Mouse (Mus musculus) liver, postnatal 0 days (tissue): ENCODE data around the gene Aoc2. TPM values are rescaled to one million over a fixed set of nuclear protein-coding genes. Genes with fewer than 3 reads are reported as not detected.

Experiments used
- ATAC-seq: fragments of 200-750 bp; cut with Nextera tagmentation; 2 replicates; pipeline ENCODE4 v1.8.0; 2017; ENCODE audit warnings: mild to moderate bottlenecking, moderate library complexity
- DNase-seq: peaks from one replicate; pipeline ENCODE4 v3.0.0-alpha.2; 2016
- H3K27ac ChIP-seq: fragments of 300-500 bp; sonication (generic); 2 replicates; pipeline ENCODE4 v1.5.1; 2014; ENCODE audit warnings: antibody characterized with exemption, moderate library complexity, mild to moderate bottlenecking, low read depth
- H3K27me3 ChIP-seq: fragments of 300-500 bp; sonication (generic); 2 replicates; pipeline ENCODE4 v1.6.1; 2014; ENCODE audit warnings: low read length, control low read depth, mixed read lengths; ENCODE audit not compliant: insufficient read depth
- H3K36me3 ChIP-seq: fragments of 300-500 bp; sonication (generic); replicated peaks from 2 replicates; pipeline ENCODE4 v1.6.1; 2014; ENCODE audit warnings: mild to moderate bottlenecking, control low read depth, low read length, moderate library complexity, mixed read lengths; ENCODE audit not compliant: insufficient read depth
- H3K4me1 ChIP-seq: fragments of 300-500 bp; sonication (generic); 2 replicates; pipeline ENCODE4 v1.6.1; 2014; ENCODE audit warnings: antibody characterized with exemption, mild to moderate bottlenecking, control low read depth; ENCODE audit not compliant: insufficient read depth
- H3K4me2 ChIP-seq: fragments of 300-500 bp; sonication (generic); 2 replicates; pipeline ENCODE4 v1.6.1; 2014; ENCODE audit warnings: low read depth, mild to moderate bottlenecking, low read length, moderate library complexity, mixed read lengths
- H3K4me3 ChIP-seq: fragments of 300-500 bp; sonication (generic); 2 replicates; pipeline ENCODE4 v1.5.1; 2014; ENCODE audit warnings: low read depth, low read length
- H3K9ac ChIP-seq: fragments of 300-500 bp; sonication (generic); replicated peaks from 2 replicates; pipeline ENCODE4 v1.6.1; 2014; ENCODE audit warnings: mild to moderate bottlenecking, moderate library complexity
- H3K9me3 ChIP-seq: fragments of 300-500 bp; sonication (generic); 2 replicates; pipeline ENCODE4 v1.6.1; 2016; ENCODE audit warnings: mild to moderate bottlenecking, control low read depth, low read length, mixed read lengths
- CTCF ChIP-seq: sonication (generic); IDR thresholded peaks from 2 replicates; pipeline ENCODE4 v1.5.1; 2016; ENCODE audit warnings: antibody characterized with exemption, low read depth
- EP300 ChIP-seq: IDR thresholded peaks from 2 replicates; pipeline ENCODE4 v1.6.1; 2016; ENCODE audit warnings: antibody characterized with exemption, low read depth, mild to moderate bottlenecking
- WGBS: fragments of 180-500 bp; shearing (Covaris S2); extraction: QIAGEN DNeasy Blood & Tissue Kit; methylation state at CpG from one replicate; pipeline ENCODE4 v1.1.7; 2014; ENCODE audit not compliant: insufficient replicate concordance; 5-methylcytosine and 5-hydroxymethylcytosine counted together
- polyA plus RNA-seq: library from polyadenylated mRNA; unstranded; fragments of >200 nt; fragmentation: Nextera tagmentation; extraction: Ambion mirVana; gene quantifications from 2 replicates; pipeline ENCODE4 v1.2.1, GENCODE M21; 2015

Aoc2 gene
- polyA plus RNA-seq, 1 experiment from 2014 or later, result 0.60 TPM

DNA sequence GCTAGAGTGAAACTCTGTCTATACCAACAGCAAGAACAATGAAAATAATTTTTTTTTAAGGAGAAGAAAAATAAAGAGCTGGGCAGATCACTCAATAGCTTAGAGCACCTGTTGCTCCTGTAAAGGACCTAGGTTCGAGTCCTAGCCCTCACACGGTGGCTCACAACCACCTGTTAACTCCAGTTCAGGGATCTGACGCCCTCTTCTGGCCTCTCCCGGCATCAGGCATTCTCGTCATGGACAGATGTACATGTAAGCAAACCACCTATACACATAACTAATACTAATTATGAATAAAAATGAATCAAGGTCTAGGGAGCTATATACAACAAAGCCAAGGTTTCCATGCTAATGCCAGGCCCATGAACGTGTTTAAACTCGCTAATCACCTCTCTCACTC lies 24.0 kb upstream of the Aoc2 start:
- ATAC-seq (no peak), DNase-seq (peak; percentile 67)
- Histone ChIP-seq H3K4me1 (peaks cover 16% of the 10 kb centered on the region), H3K4me3 (peak overlapping the region; percentile 98), H3K27ac (no peak overlapping the region), H3K27me3 (no peaks in the 10 kb centered on the region), H3K4me2 (peak overlapping the region; percentile 89), H3K9ac (peak overlapping the region; percentile 98), H3K9me3 (no peaks in the 10 kb centered on the region), H3K36me3 (peaks cover 32% of the 10 kb centered on the region)
- TF ChIP-seq CTCF (peak; percentile 64), EP300 (no peak)
- WGBS, result 57% methylated on average over 7 of the region's 7 CpGs

DNA sequence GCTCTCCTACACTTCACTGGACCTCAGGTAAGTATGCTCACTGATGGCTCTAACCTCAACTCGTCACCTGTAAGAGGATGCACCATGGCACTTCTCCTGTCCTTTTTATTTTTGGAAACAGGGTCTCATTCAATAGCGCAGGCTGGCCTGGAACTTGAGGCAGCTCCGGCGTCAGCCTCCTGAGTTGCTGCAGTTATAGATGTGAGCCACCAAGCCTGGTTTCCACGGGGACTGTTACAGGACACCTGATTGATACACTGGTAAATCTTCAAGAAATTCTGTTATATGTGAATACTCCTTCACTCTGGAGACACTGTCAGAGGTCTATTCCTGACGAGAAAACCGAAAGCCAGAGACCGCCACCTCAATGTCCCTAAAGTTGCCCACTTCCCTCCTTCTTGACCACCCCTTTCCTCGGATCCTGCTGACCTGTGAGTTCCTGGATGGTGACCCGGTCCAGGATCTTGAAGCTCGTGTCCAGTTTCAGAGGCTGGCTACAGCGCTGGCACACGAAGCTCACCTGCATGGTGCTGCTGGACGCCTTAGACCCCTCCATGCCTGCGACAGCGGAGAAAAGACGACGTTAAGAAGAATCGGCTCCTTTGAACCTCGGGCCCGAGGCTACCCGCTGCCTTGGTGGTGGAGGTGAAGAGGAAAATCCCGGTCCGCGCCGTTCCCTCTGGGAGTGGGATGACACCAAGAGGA lies 23.4 kb upstream of the Aoc2 start:
- WGBS, result 9% methylated on average over 26 of the region's 26 CpGs
- peak overlapping the region; percentile 90 for H3K27ac ChIP-seq
- H3K27me3 ChIP-seq, result no peaks in the 10 kb centered on the region
- peaks cover 27% of the 10 kb centered on the region for H3K36me3 ChIP-seq
- peaks cover 16% of the 10 kb centered on the region for H3K4me1 ChIP-seq
- H3K4me2 ChIP-seq, result peak overlapping the region; percentile 89
- H3K9me3 ChIP-seq, result no peaks in the 10 kb centered on the region
- no peak for TF ChIP-seq CTCF
- TF ChIP-seq EP300, result no peak
- H3K4me3 ChIP-seq, result peak overlapping the region; percentile 98
- DNase-seq (no peak), ATAC-seq (peak; percentile 54)
- peak overlapping the region; percentile 98 for H3K9ac ChIP-seq

DNA sequence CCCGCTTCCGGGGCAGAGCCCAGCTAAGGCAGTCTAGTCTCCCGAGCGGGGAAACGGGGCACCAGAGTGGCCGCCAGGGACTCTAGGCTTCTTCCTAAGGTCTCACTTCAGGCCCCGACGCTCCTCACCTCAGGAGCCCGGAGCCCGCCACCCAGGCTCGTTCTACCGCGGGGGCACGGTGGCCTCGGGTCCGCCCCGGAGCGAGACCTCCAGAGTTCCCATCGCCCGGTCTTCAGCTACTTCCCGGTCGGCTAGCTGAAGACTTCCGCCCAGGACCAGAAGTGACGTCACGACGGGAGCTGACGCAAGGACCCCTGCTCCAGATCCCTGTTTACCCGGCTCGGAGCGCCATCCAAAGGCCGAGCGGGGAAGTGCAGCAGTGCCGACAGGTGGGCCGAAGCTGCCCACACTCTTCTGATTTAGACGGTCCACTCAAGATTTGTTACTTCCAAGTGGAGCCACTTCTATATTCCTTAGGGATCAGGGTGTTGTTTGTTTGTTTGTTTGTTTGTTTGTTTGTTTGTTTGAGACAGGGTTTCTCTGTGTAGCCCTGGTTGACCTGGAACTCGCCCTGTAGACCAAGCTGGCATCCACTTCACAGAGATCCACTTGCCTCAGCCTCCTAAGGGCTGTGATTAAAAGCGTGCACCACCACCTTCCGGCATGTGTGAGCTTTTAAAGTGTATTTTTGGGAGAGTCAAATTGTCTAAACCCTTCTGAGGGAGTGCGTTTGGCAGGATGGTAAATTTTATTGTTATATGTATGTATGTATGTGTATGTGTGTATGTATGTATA lies 22.7 kb upstream of the Aoc2 start, which contains the start of gene Becn1:
Becn1 (minus strand) TSS at position 283 of the 795 bp plus-strand sequence.
- Histone ChIP-seq H3K9me3 (no peaks in the 10 kb centered on the region), H3K9ac (peak within 1 kb of the TSS; percentile 98), H3K27ac (peak within 1 kb of the TSS; percentile 90), H3K4me3 (peak within 1 kb of the TSS; percentile 98), H3K27me3 (no peaks in the 10 kb centered on the region), H3K4me1 (peaks cover 16% of the 10 kb centered on the region), H3K4me2 (peak within 1 kb of the TSS; percentile 89), H3K36me3 (peaks cover 21% of the 10 kb centered on the region)
- ATAC-seq (peak; percentile 96), DNase-seq (peak; percentile 99)
- TF ChIP-seq EP300 (peak; percentile 57; the same call in 1 of the 2 replicates), CTCF (peak; percentile 99)
- 6% methylated on average over 39 of the region's 39 CpGs for WGBS

DNA sequence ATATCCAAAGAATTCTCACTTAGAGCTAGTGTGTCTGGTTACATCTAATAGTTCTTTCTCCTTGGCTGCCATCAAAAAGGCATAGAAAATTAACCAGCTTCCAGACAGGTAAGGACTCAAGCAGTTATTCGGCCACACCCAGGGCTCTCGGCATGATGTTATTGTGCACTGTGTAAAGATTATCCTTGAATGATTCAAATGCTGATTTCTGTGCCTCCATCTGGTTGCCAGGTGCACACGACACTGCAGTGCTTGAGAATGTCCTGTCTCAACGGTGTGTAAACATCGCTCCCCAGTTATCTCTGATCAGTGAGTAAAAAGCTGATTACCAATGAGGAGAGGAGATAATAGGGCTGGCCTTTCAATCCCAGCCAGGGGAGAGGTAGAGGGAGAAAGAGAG lies 17.1 kb upstream of the Aoc2 start:
- TF ChIP-seq CTCF (no peak), EP300 (no peak)
- WGBS, result 25% methylated on average over 5 of the region's 5 CpGs
- H3K9ac ChIP-seq, result no peak overlapping the region; the same call in 1 of the 2 replicates
- no peak overlapping the region for H3K4me3 ChIP-seq
- no peak overlapping the region for H3K27ac ChIP-seq
- no peaks in the 10 kb centered on the region for H3K27me3 ChIP-seq
- H3K9me3 ChIP-seq, result no peaks in the 10 kb centered on the region
- no peak for DNase-seq
- ATAC-seq, result no peak
- no peak overlapping the region for H3K4me2 ChIP-seq
- peaks cover 5% of the 10 kb centered on the region; the same call in 1 of the 2 replicates for H3K4me1 ChIP-seq
- no peaks in the 10 kb centered on the region for H3K36me3 ChIP-seq

DNA sequence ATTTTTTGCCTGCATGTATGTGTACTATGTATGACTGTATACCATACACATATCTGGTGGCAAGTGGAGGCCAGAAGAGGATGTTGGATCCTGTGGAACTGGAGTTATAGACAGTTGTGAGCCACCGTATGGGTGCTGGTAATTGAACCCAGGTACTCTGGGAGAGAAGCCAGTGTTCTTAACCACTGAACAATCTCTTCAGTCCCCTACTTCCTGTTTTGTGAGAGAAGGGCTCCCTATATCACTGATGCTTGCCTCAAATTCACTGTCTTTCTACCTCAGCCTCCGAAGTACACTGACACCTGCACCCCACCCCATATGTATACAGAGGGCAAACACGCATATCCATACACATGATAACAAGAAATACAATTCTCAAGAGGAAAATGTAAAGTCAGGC lies 13.8 kb upstream of the Aoc2 start:
- WGBS, result 73% methylated on average over 3 of the region's 3 CpGs
- H3K9me3 ChIP-seq, result no peaks in the 10 kb centered on the region
- no peaks in the 10 kb centered on the region for H3K27me3 ChIP-seq
- H3K4me2 ChIP-seq, result no peak overlapping the region
- H3K27ac ChIP-seq, result no peak overlapping the region
- no peaks in the 10 kb centered on the region for H3K36me3 ChIP-seq
- no peak for ATAC-seq
- no peak overlapping the region for H3K9ac ChIP-seq
- no peak for TF ChIP-seq CTCF
- no peak for TF ChIP-seq EP300
- no peak for DNase-seq
- H3K4me1 ChIP-seq, result peaks cover 15% of the 10 kb centered on the region; the same call in 1 of the 2 replicates
- H3K4me3 ChIP-seq, result no peak overlapping the region

DNA sequence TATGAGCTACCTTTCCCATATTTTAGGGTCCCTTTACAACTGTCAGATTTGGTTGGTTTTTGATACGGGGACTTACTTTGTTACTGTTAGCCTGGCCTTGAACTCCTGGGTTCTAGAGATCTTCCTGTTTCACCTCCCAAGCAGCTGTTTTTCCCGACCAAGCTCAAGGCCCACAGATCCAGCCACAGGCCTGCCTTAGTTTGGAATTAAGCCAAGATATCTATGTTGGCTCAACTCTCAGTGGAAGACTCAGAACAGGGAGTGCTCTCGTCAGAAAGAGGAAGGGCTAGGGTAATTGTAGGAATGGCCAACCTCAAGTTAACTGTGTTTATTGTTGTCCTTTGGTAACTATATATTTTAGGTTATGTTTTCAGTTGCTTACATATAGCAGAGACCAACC lies 12.7 kb upstream of the Aoc2 start:
- no peak overlapping the region for H3K9ac ChIP-seq
- 44% methylated on average over 3 of the region's 3 CpGs for WGBS
- no peak for DNase-seq
- H3K4me3 ChIP-seq, result no peak overlapping the region
- TF ChIP-seq EP300 (no peak), CTCF (no peak)
- peaks cover 18% of the 10 kb centered on the region for H3K4me1 ChIP-seq
- H3K4me2 ChIP-seq, result no peak overlapping the region
- no peaks in the 10 kb centered on the region for H3K9me3 ChIP-seq
- H3K36me3 ChIP-seq, result no peaks in the 10 kb centered on the region
- H3K27me3 ChIP-seq, result no peaks in the 10 kb centered on the region
- H3K27ac ChIP-seq, result no peak overlapping the region
- no peak for ATAC-seq
